Mouse (Mus musculus): ENCODE results near the gene Flt1.

DNA sequence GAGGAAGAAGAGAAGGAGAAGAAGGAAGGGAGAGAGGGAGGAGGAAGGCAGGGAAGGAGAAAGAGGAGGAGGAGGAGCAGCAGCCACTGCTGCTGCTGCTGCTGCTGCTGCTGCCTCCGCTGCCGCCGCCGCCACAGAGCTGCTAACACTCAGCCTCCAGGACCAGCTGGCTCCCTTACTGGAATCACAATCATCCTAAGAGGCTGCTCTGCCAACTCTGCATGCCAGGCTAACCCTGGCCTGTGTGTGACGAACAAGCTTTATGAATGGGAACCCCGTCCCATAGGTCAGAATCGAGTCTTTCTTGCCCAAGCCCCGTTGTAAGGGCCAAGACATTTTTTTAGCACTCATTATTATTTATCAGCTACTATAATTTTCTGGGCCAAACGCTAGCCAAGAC, 9.5 kb downstream of the Flt1 start:
- TF ChIP-seq CTCF (IDR thresholded peaks at IDR 0.05; ENCODE audit: low read depth, low read length) (no peak), POLR2A (IDR thresholded peaks at IDR 0.05; ENCODE audit: borderline replicate concordance, low read depth, low read length) (no peak)
